Mouse (Mus musculus): ENCODE data around the gene Cpsf3. TPM values are rescaled to one million over a fixed set of nuclear protein-coding genes. Genes with fewer than 3 reads are reported as not detected.

Cpsf3 gene
- total and polyA plus RNA-seq, 3 experiments = 10.1 to 165 (median 113) TPM

GRCm38 (mm10) chr12:21266784-21267098 lies 18.4 kb upstream of the Cpsf3 start:
- DNase-seq (ENCODE audit: low spot score) (no peak), ATAC-seq (ENCODE audit: extremely low read depth, insufficient number of reproducible peaks, low FRiP score, poor library complexity, severe bottlenecking) (no peak)
- H3K4me1 ChIP-seq (ENCODE audit: insufficient read depth, low read depth, low read length) = peaks cover 5% of the 10 kb centered on the region; the same call in 1 of the 2 replicates
- TF ChIP-seq GATA1 (IDR thresholded peaks at IDR 0.05; ENCODE audit: borderline replicate concordance, low read length) = no peak
- H3K9me3 ChIP-seq (replicated peaks) = no peaks in the 10 kb centered on the region
- H3K27me3 ChIP-seq (ENCODE audit: insufficient read depth, low read length) = no peaks in the 10 kb centered on the region
- peaks cover 55% of the 10 kb centered on the region for H3K36me3 ChIP-seq (replicated peaks)
- no peak overlapping the region for H3K4me3 ChIP-seq (ENCODE audit: low read depth, low read length)

- no peak for TF ChIP-seq CTCF (IDR thresholded peaks at IDR 0.05; ENCODE audit: low read depth, low read length)
- no peak for TF ChIP-seq GATA1 (IDR thresholded peaks at IDR 0.05; ENCODE audit: borderline replicate concordance, low read length)
- no peak for TF ChIP-seq POLR2AphosphoS5 (IDR thresholded peaks at IDR 0.05; ENCODE audit: insufficient replicate concordance, low read depth, low read length)
- TF ChIP-seq GATA2 (IDR thresholded peaks at IDR 0.05; ENCODE audit: borderline replicate concordance, low read depth, low read length) = no peak
- no peak for TF ChIP-seq TAL1 (conservative IDR thresholded peaks at IDR 0.05; ENCODE audit: low read depth, low read length)
- ATAC-seq (ENCODE audit: extremely low read depth, insufficient number of reproducible peaks, low FRiP score, poor library complexity, severe bottlenecking) (no peak), DNase-seq (ENCODE audit: low spot score) (no peak)
- no peaks in the 10 kb centered on the region for H3K27me3 ChIP-seq (ENCODE audit: insufficient read depth, low read length)
- no peak overlapping the region for H3K4me3 ChIP-seq (ENCODE audit: low read depth, low read length)
- peaks cover 67% of the 10 kb centered on the region for H3K36me3 ChIP-seq (replicated peaks)
- peaks cover 5% of the 10 kb centered on the region; the same call in 1 of the 2 replicates for H3K4me1 ChIP-seq (ENCODE audit: insufficient read depth, low read depth, low read length)
- no peaks in the 10 kb centered on the region for H3K9me3 ChIP-seq (replicated peaks)
Measured at GRCm38 (mm10) chr12:21268083-21268616, 17.0 kb upstream of the Cpsf3 start.

DNA sequence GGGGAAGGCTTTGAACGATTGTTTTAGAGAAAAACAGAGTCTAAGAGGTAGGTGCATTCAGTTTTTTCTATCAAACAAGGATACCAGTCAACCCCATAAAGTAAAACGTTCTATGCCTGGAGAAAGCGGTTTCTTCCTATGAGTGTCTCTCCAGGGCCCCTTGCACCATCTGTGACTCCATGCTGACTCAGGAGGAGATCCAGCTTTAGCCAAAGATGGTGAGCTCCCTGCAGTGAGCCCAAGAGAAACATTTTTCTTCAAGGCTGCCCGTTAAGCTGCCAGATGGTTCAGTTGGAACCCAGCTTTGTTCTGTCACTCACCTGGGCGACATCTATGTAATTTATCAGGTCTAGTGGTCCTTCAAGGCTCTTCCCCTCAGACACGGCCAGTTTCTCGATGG lies 10.7 kb upstream of the Cpsf3 start:
- no peaks in the 10 kb centered on the region for H3K4me1 ChIP-seq (ENCODE audit: insufficient read depth, low read depth, low read length)
- no peak overlapping the region for H3K4me3 ChIP-seq (ENCODE audit: low read depth, low read length)
- TF ChIP-seq CTCF (IDR thresholded peaks at IDR 0.05; ENCODE audit: low read depth, low read length) = no peak
- no peak for TF ChIP-seq POLR2AphosphoS5 (IDR thresholded peaks at IDR 0.05; ENCODE audit: insufficient replicate concordance, low read depth, low read length)
- no peak for TF ChIP-seq GATA1 (IDR thresholded peaks at IDR 0.05; ENCODE audit: borderline replicate concordance, low read length)
- TF ChIP-seq GATA2 (IDR thresholded peaks at IDR 0.05; ENCODE audit: borderline replicate concordance, low read depth, low read length) = no peak
- no peak for TF ChIP-seq TAL1 (conservative IDR thresholded peaks at IDR 0.05; ENCODE audit: low read depth, low read length)
- no peaks in the 10 kb centered on the region for H3K27me3 ChIP-seq (ENCODE audit: insufficient read depth, low read length)
- ATAC-seq (ENCODE audit: extremely low read depth, insufficient number of reproducible peaks, low FRiP score, poor library complexity, severe bottlenecking) = no peak
- H3K36me3 ChIP-seq (replicated peaks) = peaks cover 81% of the 10 kb centered on the region
- DNase-seq (ENCODE audit: low spot score) = no peak
- H3K9me3 ChIP-seq (replicated peaks) = no peaks in the 10 kb centered on the region

- H3K27me3 ChIP-seq (ENCODE audit: insufficient read depth, low read length) = no peaks in the 10 kb centered on the region
- H3K9me3 ChIP-seq (replicated peaks) = no peaks in the 10 kb centered on the region
- TF ChIP-seq GATA1 (IDR thresholded peaks at IDR 0.05; ENCODE audit: borderline replicate concordance, low read length) (no peak), GATA2 (IDR thresholded peaks at IDR 0.05; ENCODE audit: borderline replicate concordance, low read depth, low read length) (no peak), TAL1 (conservative IDR thresholded peaks at IDR 0.05; ENCODE audit: low read depth, low read length) (no peak), CTCF (IDR thresholded peaks at IDR 0.05; ENCODE audit: low read depth, low read length) (no peak), POLR2AphosphoS5 (IDR thresholded peaks at IDR 0.05; ENCODE audit: insufficient replicate concordance, low read depth, low read length) (no peak)
- DNase-seq (ENCODE audit: low spot score) (no peak), ATAC-seq (ENCODE audit: extremely low read depth, insufficient number of reproducible peaks, low FRiP score, poor library complexity, severe bottlenecking) (no peak)
- peaks cover 63% of the 10 kb centered on the region for H3K36me3 ChIP-seq (replicated peaks)
- no peaks in the 10 kb centered on the region for H3K4me1 ChIP-seq (ENCODE audit: insufficient read depth, low read depth, low read length)
- no peak overlapping the region for H3K4me3 ChIP-seq (ENCODE audit: low read depth, low read length)
Measured at GRCm38 (mm10) chr12:21277352-21277864, 7.8 kb upstream of the Cpsf3 start.

- peaks cover 46% of the 10 kb centered on the region for H3K36me3 ChIP-seq (replicated peaks)
- H3K4me3 ChIP-seq (ENCODE audit: low read depth, low read length) = peak overlapping the region; percentile 90
- ATAC-seq (ENCODE audit: extremely low read depth, insufficient number of reproducible peaks, low FRiP score, poor library complexity, severe bottlenecking) (peak; percentile 24), DNase-seq (ENCODE audit: low spot score) (peak; percentile 80)
- TF ChIP-seq CTCF (IDR thresholded peaks at IDR 0.05; ENCODE audit: low read depth, low read length) (no peak), TAL1 (conservative IDR thresholded peaks at IDR 0.05; ENCODE audit: low read depth, low read length) (no peak), GATA1 (IDR thresholded peaks at IDR 0.05; ENCODE audit: borderline replicate concordance, low read length) (no peak), GATA2 (IDR thresholded peaks at IDR 0.05; ENCODE audit: borderline replicate concordance, low read depth, low read length) (no peak), POLR2AphosphoS5 (IDR thresholded peaks at IDR 0.05; ENCODE audit: insufficient replicate concordance, low read depth, low read length) (no peak)
- no peaks in the 10 kb centered on the region for H3K27me3 ChIP-seq (ENCODE audit: insufficient read depth, low read length)
- peaks cover 40% of the 10 kb centered on the region for H3K4me1 ChIP-seq (ENCODE audit: insufficient read depth, low read depth, low read length)
- H3K9me3 ChIP-seq (replicated peaks) = no peaks in the 10 kb centered on the region
Measured at GRCm38 (mm10) chr12:21285508-21286242, 484 bp downstream of the Cpsf3 start.

- peak; percentile 83 for ATAC-seq (ENCODE audit: extremely low read depth, insufficient number of reproducible peaks, low FRiP score, poor library complexity, severe bottlenecking)
Measured at GRCm38 (mm10) chr12:21286243-21286622, 1.0 kb downstream of the Cpsf3 start, which contains the start of gene Itgb1bp1. Gene Itgb1bp1, minus strand, starts transcription at chr12:21286284.

More at GRCm38 (mm10) chr12:21286243-21286622, 1.0 kb downstream of the Cpsf3 start, which contains the start of gene Itgb1bp1:
- no peaks in the 10 kb centered on the region for H3K9me3 ChIP-seq (replicated peaks)
- peak; percentile 8 for DNase-seq (ENCODE audit: low spot score)
- H3K4me1 ChIP-seq (ENCODE audit: insufficient read depth, low read depth, low read length) = peaks cover 40% of the 10 kb centered on the region
- TF ChIP-seq GATA1 (IDR thresholded peaks at IDR 0.05; ENCODE audit: borderline replicate concordance, low read length) (no peak), TAL1 (conservative IDR thresholded peaks at IDR 0.05; ENCODE audit: low read depth, low read length) (no peak), GATA2 (IDR thresholded peaks at IDR 0.05; ENCODE audit: borderline replicate concordance, low read depth, low read length) (no peak), CTCF (IDR thresholded peaks at IDR 0.05; ENCODE audit: low read depth, low read length) (no peak), POLR2AphosphoS5 (IDR thresholded peaks at IDR 0.05; ENCODE audit: insufficient replicate concordance, low read depth, low read length) (no peak)
- peaks cover 49% of the 10 kb centered on the region for H3K36me3 ChIP-seq (replicated peaks)
- peak within 1 kb of the TSS; percentile 90 for H3K4me3 ChIP-seq (ENCODE audit: low read depth, low read length)
- H3K27me3 ChIP-seq (ENCODE audit: insufficient read depth, low read length) = no peaks in the 10 kb centered on the region

All from G1E (cell line).